In the genomic region with DNA sequence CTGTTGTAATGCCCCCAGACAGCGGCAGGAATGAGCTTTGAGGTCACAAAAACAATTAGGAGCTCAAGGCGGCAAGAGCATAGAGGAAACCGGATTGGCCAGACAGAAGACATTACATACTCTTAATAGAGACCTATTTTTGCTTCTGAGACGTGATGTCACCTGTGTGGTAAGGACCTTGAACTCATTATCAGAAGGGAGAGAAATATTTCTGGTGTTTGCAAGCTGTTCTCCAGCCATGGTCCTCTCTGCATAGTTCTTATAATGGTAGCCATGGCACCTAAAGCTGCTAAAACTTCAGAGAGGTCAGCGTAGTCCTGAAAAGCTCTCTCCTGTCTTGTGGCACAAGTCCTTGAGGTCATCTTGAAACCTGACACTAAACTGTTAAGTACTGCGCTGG, we compare ENCODE assay signal across 15 mouse cellular contexts.
"Had no signal": no experiment of that assay in that cellular context is flagged by ENCODE, and none has a peak within 500 bp of the region (broad histone marks: within the 10 kb centered on the region; RNA-seq: fewer than 3 reads in every experiment).

No protein-coding gene starts in this region.

- DNase-seq: lung, adult 2 months; lung, postnatal 14 days; lung, postnatal 36 days; midbrain, embryonic 14.5 days; right cerebral cortex, postnatal 14 days; thymus, adult 2 months; thymus, postnatal 25 days; thymus, postnatal 4 days had no signal

- H3K9me3 ChIP-seq: lung, embryonic 15.5 days; stomach, embryonic 15.5 days had no signal

- H3K27ac ChIP-seq: macrophage; midbrain, embryonic 12.5 days; neural tube, embryonic 12.5 days; stomach, postnatal 0 days had no signal

- H3K4me1 ChIP-seq: midbrain, embryonic 12.5 days; neural tube, embryonic 12.5 days; stomach, embryonic 15.5 days had no signal

- H3K4me3 ChIP-seq: lung, embryonic 15.5 days; megakaryocyte, embryonic 14.5 days; midbrain, embryonic 12.5 days; neural tube, embryonic 12.5 days; stomach, embryonic 15.5 days had no signal

- H3K27me3 ChIP-seq: lung, embryonic 15.5 days; midbrain, embryonic 12.5 days; neural tube, embryonic 12.5 days; stomach, embryonic 15.5 days had no signal

- H3K9ac ChIP-seq: lung, embryonic 15.5 days; midbrain, embryonic 12.5 days; neural tube, embryonic 12.5 days; stomach, embryonic 15.5 days had no signal

- H3K4me2 ChIP-seq: lung, embryonic 15.5 days; midbrain, embryonic 12.5 days; neural tube, embryonic 12.5 days; stomach, embryonic 15.5 days had no signal

- H3K36me3 ChIP-seq: lung, embryonic 15.5 days; midbrain, embryonic 12.5 days; stomach, embryonic 15.5 days had no signal
